Mouse (Mus musculus): ENCODE measurements around the gene Nbr1. TPM values are rescaled to one million over a fixed set of nuclear protein-coding genes. Genes with fewer than 3 reads are reported as not detected.
"Not testable (repeated sequence)": the region's sequence is repeated elsewhere in the genome, so short reads cannot be mapped to it uniquely, and the experiment has no call there.

Nbr1 gene
- total RNA-seq, 2 experiments from 2014 or later, result 134 to 138 TPM

DNA sequence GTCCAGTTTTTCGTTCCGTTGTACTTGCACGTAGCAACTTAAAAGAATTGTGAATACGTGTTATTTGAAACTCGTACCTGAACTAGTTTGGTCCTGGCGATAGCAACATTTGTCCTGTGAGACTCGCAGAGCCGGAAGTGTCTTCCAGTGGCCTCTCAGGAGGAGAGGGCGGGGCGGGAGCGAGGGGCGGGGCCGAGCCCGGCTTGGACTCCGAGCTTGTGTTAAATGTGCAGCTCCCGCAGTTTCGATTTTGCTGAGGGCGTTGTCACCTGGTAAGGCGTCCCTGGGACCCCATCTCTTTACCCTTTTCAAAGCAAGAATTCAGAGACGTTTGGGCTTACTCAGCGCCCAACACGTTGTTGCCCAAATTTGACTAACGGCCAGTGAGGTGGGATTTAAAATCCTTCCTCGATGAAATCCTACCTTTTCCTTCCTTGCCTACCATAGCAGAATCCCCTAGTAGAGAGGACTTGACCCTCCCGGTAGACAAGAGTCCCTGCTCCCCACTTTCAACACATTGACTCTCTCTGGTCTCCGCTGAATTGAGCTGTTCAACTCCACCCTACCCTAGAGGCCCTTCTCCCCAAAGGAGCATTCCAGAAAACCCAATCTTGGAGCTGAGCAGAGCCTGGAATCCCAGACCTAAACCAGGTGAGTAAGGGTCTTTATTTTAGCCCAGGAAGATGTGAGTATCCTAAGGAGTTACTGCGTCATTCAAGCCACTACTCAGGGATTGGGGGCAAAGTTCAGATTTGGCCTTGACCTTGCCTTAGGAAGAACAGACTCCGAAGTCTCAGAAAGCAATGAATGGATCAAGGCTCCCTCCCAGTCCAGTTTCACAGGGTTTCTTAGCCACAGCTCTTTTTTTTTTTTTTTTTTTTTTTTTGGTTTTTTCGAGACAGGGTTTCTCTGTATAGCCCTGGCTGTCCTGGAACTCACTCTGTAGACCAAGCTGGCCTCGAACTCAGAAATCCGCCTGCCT, 30.4 kb downstream of the Nbr1 start, which contains the start of gene Tmem106a:
Gene Tmem106a (plus strand): TSS at position 189 of the 982 bp plus-strand sequence.
- no peak for DNase-seq (ENCODE audit: low spot score in 2 of 2)

GRCm38 (mm10) chr11:101583205-101583604, 31.3 kb downstream of the Nbr1 start:
- DNase-seq (ENCODE audit: low spot score in 2 of 2), result no peak

DNA sequence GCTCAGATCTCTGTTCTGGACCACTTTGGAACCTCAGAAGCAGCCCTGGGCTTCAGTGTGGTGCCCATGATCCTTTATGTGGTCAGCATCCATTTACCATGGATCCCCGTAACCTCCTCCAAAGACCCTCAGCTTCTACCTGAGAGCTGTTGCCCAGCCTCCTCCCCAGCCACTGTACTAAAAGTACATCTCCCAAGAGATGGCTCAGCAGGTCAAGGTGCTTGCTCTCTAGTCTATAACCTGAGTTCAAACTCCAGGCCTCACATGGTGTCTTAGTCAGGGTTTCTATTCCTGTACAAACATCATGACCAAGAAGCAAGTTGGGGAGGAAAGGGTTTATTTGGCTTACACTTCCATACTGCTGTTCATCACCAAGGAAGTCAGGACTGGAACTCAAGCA, 33.1 kb downstream of the Nbr1 start:
- not testable (repeated sequence) for DNase-seq (ENCODE audit: low spot score in 2 of 2)

- no peak for DNase-seq (ENCODE audit: low spot score in 2 of 2)
Observed at GRCm38 (mm10) chr11:101585805-101586204, 33.9 kb downstream of the Nbr1 start.

DNA sequence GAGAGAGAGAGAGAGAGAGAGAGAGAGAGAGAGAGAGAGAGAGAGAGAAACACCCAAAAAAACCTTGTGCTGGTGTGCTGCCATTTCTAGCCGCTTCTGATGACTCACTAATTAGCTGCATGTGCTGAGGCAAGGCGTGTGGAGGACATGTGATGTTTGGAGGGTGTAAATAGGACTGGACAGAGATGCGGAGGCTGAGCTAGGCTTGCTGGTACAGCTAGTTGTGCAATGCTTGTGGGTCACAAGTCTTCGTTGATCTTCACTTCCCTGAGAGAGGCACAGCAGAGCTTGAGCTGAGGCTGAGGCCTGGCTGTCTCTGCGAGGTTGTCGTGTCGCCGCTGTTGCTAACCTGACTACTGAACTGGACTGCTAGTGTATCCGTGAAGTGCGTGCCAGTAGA, 35.7 kb downstream of the Nbr1 start:
- DNase-seq (ENCODE audit: low spot score in 2 of 2), result peak; percentile 47 to 59

DNA sequence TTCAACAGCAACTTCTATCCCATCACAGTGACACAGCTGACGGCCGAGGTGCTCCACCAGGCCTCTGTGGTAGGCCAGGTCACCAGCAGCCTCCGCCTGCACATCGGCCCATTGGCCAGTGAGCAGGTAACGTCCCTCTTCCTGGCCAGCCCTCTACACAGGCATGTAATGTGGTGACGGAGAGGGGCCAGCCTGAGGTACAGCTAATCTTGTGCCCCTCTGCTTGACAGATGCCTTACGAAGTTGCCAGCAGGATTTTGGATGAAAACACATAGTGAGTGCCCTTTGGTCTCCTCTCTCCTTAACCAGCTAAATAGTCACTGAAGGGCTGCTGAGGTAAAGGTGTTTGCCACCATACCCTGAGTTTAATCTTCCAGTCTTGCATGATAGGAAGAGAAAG, 36.9 kb downstream of the Nbr1 start:
- no peak for DNase-seq (ENCODE audit: low spot score in 2 of 2)

- DNase-seq (ENCODE audit: low spot score in 2 of 2), result peak in 1 of 2 experiments; percentile 63
Observed at GRCm38 (mm10) chr11:101589444-101589843, 37.5 kb downstream of the Nbr1 start.

- DNase-seq (ENCODE audit: low spot score in 2 of 2), result no peak
Observed at GRCm38 (mm10) chr11:101589989-101590624, 38.2 kb downstream of the Nbr1 start.

DNA sequence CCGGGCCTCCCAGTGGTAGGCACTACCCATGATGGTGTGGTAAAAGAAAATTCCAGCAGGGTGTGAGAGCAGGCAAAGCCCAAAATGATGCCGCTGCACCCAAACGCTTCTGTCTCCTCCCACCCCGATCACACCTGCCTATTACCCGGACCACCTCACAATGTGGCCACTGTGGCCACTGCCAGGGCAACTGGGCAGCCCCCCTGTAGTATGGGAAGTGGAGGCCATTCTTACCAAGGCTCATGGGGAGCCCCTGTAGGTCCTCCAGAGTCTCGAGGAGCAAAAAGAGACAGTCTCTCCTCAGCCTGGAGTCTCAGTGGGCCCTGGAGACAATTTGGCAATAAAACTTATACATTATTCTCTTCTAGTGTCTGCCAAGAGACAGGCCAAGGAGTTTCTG, 47.2 kb downstream of the Nbr1 start, which contains the start of gene Gm11634:
Gene Gm11634 (minus strand): TSS at position 101 of the 400 bp plus-strand sequence.
- no peak for DNase-seq (ENCODE audit: low spot score in 2 of 2)

DNA sequence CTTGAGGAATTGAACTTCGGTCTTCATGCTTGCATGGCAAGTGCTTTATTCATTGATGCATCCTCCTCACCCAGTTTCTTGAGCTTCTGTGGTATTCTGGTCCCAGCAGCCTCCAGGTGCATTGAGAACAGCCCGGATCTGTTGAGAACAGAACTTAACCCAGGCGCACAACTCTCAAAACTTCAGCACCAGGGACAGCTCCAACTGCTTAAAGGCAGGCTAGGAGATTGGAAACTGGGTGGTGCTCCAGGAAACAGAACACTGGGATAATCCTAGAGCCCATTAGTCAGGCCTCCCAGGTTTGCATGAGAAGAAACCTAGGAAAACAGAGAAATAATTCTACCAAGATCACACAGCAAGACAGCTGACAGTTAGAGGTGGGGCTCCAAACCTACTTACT, 50.5 kb downstream of the Nbr1 start:
- no peak for DNase-seq (ENCODE audit: low spot score in 2 of 2)

DNA sequence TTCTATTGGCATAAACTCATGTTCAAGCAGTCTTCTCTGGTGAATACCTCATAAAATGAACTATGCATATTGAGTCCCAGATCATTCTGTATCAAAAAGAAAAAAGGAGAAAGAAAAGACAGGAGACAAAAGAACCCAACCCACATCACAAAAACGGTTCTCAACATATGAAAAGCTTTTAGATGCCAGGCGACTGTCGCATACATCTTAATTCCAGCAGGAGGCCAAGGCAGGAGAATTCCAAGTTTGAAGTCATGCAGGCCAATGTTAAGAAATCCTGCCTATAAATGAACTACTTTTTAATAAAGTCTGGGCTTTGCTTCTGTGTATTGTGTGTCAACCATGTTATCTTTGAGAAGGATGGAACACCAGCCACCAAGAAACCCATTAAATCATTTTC, 52.2 kb downstream of the Nbr1 start:
- no peak for DNase-seq (ENCODE audit: low spot score in 2 of 2)

- DNase-seq (ENCODE audit: low spot score in 2 of 2), result peak in 1 of 2 experiments; percentile 25
Observed at GRCm38 (mm10) chr11:101604531-101605453, 52.8 kb downstream of the Nbr1 start.

DNA sequence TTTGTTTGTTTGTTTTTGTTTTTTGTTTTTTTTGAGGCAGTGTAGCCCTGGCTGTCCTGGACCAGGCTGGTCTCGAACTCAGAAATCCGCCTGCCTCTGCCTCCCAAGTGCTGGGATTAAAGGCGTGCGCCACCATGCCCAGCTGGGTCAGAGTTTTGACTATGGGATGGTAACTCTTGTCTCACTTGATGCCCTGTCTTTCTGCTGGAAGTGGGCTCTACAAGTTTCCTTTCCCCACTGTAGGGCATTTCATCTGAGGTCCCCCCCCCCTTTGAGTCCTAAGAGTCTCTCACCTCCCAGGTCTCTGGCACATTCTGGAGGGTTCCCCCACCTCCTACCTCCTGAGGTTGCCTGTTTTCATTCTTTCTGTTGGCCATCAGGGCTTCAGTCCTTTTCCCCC, 55.2 kb downstream of the Nbr1 start:
- not testable (repeated sequence) for DNase-seq (ENCODE audit: low spot score in 2 of 2)

GRCm38 (mm10) chr11:101610445-101610844, 58.5 kb downstream of the Nbr1 start:
- no peak for DNase-seq (ENCODE audit: low spot score in 2 of 2)

- DNase-seq (ENCODE audit: low spot score in 2 of 2), result no peak
Observed at GRCm38 (mm10) chr11:101613596-101613995, 61.6 kb downstream of the Nbr1 start.

DNA sequence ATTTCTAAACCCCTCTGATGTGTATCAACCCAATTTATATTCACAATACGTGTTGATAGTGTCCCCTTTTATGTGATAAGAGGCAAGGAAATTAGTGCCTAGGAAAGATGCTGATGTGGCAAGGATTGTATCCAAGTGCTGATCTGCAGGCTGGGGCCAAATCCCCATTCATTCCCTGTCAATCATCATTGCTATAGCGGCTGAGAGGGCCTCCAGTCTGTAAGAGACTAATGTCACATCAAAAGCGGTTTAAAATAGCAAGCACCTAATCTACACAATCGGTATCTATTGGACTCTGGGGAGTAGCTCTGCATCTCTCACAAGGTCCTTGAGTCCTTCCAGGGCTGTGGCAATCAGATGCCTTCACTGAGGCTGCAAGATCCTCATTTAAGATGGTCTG, 62.2 kb downstream of the Nbr1 start:
- no peak for DNase-seq (ENCODE audit: low spot score in 2 of 2)

DNA sequence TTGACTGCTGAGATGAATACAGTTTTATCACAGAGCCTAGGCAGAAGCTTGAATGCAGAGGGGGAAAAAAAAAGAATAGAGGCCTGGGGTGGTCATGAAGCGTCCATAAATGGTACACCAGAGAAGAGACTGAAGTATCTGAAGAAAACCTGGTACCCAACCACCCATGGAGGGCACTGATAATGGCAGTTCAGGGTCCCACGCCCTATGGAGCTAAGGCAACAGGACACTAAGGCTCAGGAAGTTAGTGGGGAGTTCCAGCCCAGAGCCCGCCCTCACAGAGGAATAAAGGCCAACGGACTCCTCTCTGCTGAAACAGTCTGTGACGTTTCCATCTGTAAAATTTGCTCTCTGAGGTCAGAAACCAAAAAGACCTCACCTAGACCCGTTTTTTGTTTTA, 63.4 kb downstream of the Nbr1 start:
- no peak for DNase-seq (ENCODE audit: low spot score in 2 of 2)

- no peak for DNase-seq (ENCODE audit: low spot score in 2 of 2)
Observed at GRCm38 (mm10) chr11:101616104-101616503, 64.2 kb downstream of the Nbr1 start.

GRCm38 (mm10) chr11:101616948-101617767, 65.2 kb downstream of the Nbr1 start:
- peak in 1 of 2 experiments; percentile 34 for DNase-seq (ENCODE audit: low spot score in 2 of 2)

GRCm38 (mm10) chr11:101617849-101618248, 65.9 kb downstream of the Nbr1 start:
- DNase-seq (ENCODE audit: low spot score in 2 of 2), result peak in 1 of 2 experiments; percentile 21
